Mouse (Mus musculus): Measurements from ENCODE around the gene Sdc3. TPM values are rescaled to one million over a fixed set of nuclear protein-coding genes. Genes with fewer than 3 reads are reported as not detected.

Sdc3 gene
- total and polyA plus RNA-seq, 3 experiments = 0.14 to 0.30 TPM; not detected in 1

GRCm38 (mm10) chr4:130745561-130746306, 46.6 kb upstream of the Sdc3 start:
- Histone ChIP-seq H3K27me3 (replicated peaks) (no peaks in the 10 kb centered on the region), H3K4me3 (replicated peaks in 1 of 3; ENCODE audit: low read depth in 2 of 3, low read length in 2 of 3, poor library complexity in 1 of 3) (no peak overlapping the region), H3K27ac (ENCODE audit: insufficient read depth, low read depth) (no peak overlapping the region), H3K9me3 (replicated peaks; ENCODE audit: low read length) (no peaks in the 10 kb centered on the region), H3K36me3 (replicated peaks in 1 of 2; ENCODE audit: control insufficient read depth in 1 of 2, insufficient read depth in 1 of 2, low read length in 1 of 2) (peaks cover 86 to 97% of the 10 kb centered on the region in 2 experiments), H3K4me1 (ENCODE audit: control insufficient read depth in 1 of 2, insufficient read depth in 2 of 2) (peaks cover 16 to 44% of the 10 kb centered on the region in 2 experiments), H3K4me2 (ENCODE audit: insufficient read depth, low read depth, poor library complexity, severe bottlenecking) (no peak overlapping the region), H3K79me2 (replicated peaks; ENCODE audit: control insufficient read depth, extremely low read depth, insufficient read depth, poor library complexity, severe bottlenecking) (peaks cover 41% of the 10 kb centered on the region), H3K9ac (ENCODE audit: insufficient read depth, low read depth) (no peak overlapping the region)
- no peak for DNase-seq (ENCODE audit: extremely low read depth)
- TF ChIP-seq POLR2AphosphoS2 (IDR thresholded peaks at IDR 0.05; ENCODE audit: low read depth, low read length) = no peak
- no peak for TF ChIP-seq BHLHE40 (IDR thresholded peaks at IDR 0.05; ENCODE audit: low read depth, low read length)
- no peak for TF ChIP-seq NELFE (IDR thresholded peaks at IDR 0.05; ENCODE audit: low read depth, low read length)
- no peak for TF ChIP-seq MAFK (IDR thresholded peaks at IDR 0.05; ENCODE audit: insufficient replicate concordance, low read length)
- TF ChIP-seq EP300 (IDR thresholded peaks at IDR 0.05; ENCODE audit: low read length) = no peak
- TF ChIP-seq ZKSCAN1 (IDR thresholded peaks at IDR 0.05; ENCODE audit: borderline replicate concordance, low read depth, low read length) = no peak
- dilution Hi-C loops (cut with MboI; ENCODE audit: extremely low pct_ligation_motif_present, extremely low pct_unique_long_range_greater_than_20kb, low sequenced_read_pairs) (no loop called here), in situ Hi-C loops (cut with MboI; ENCODE audit: low pct_ligation_motif_present, low pct_unique_long_range_greater_than_20kb, low sequenced_read_pairs) (no loop called here)

DNA sequence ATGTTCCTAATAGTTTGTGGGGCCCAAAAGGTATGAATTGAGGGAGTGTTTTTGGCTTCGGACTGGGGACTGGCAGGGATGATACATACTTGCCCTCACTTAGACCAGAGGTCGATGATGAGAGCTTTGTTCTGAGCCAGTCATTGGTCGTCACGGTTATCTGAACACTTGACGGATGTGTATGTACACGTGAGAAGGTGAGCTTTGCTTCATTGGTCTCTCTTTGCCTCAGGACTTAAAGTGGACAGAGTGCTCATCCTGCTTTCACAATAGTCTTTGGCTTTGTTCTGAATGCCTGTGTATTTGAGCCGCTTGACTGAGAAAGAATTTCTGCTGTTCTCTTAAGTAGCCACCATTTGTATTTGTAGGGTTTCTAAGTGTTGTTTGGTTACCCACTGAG, 42.8 kb upstream of the Sdc3 start:
- no peaks in the 10 kb centered on the region for H3K27me3 ChIP-seq (replicated peaks)
- H3K4me1 ChIP-seq (ENCODE audit: control insufficient read depth in 1 of 2, insufficient read depth in 2 of 2) = peaks cover 16 to 43% of the 10 kb centered on the region in 2 experiments
- DNase-seq (ENCODE audit: extremely low read depth) = no peak
- H3K79me2 ChIP-seq (replicated peaks; ENCODE audit: control insufficient read depth, extremely low read depth, insufficient read depth, poor library complexity, severe bottlenecking) = peaks cover 28% of the 10 kb centered on the region
- TF ChIP-seq ZMIZ1 (IDR thresholded peaks at IDR 0.05; ENCODE audit: low read depth, low read length) (no peak), IRF4 (IDR thresholded peaks at IDR 0.05; ENCODE audit: low read depth, low read length) (no peak), CHD2 (IDR thresholded peaks at IDR 0.05; ENCODE audit: low read length) (no peak), PAX5 (IDR thresholded peaks at IDR 0.05; ENCODE audit: low read length) (no peak), RCOR1 (conservative IDR thresholded peaks at IDR 0.05; ENCODE audit: low read depth, low read length) (no peak), SMC3 (IDR thresholded peaks at IDR 0.05; ENCODE audit: low read depth, low read length) (no peak), TCF12 (IDR thresholded peaks at IDR 0.05; ENCODE audit: low read depth, low read length) (no peak), CHD1 (IDR thresholded peaks at IDR 0.05; ENCODE audit: low read depth, low read length) (no peak), E2F4 (IDR thresholded peaks at IDR 0.05; ENCODE audit: insufficient replicate concordance, low read depth, low read length) (no peak), ZKSCAN1 (IDR thresholded peaks at IDR 0.05; ENCODE audit: borderline replicate concordance, low read depth, low read length) (no peak), ETS1 (conservative IDR thresholded peaks at IDR 0.05; ENCODE audit: low read depth, low read length) (no peak), KAT2A (IDR thresholded peaks at IDR 0.05; ENCODE audit: insufficient replicate concordance, low read length) (no peak), NELFE (IDR thresholded peaks at IDR 0.05; ENCODE audit: low read depth, low read length) (no peak)
- H3K9me3 ChIP-seq (replicated peaks; ENCODE audit: low read length) = no peaks in the 10 kb centered on the region
- dilution Hi-C loops (cut with MboI; ENCODE audit: extremely low pct_ligation_motif_present, extremely low pct_unique_long_range_greater_than_20kb, low sequenced_read_pairs) (no loop called here), in situ Hi-C loops (cut with MboI; ENCODE audit: low pct_ligation_motif_present, low pct_unique_long_range_greater_than_20kb, low sequenced_read_pairs) (no loop called here)
- H3K4me3 ChIP-seq (replicated peaks in 1 of 3; ENCODE audit: low read depth in 2 of 3, low read length in 2 of 3, poor library complexity in 1 of 3) = no peak overlapping the region
- no peak overlapping the region for H3K9ac ChIP-seq (ENCODE audit: insufficient read depth, low read depth)
- no peak overlapping the region for H3K4me2 ChIP-seq (ENCODE audit: insufficient read depth, low read depth, poor library complexity, severe bottlenecking)
- H3K36me3 ChIP-seq (replicated peaks in 1 of 2; ENCODE audit: control insufficient read depth in 1 of 2, insufficient read depth in 1 of 2, low read length in 1 of 2) = peaks cover 84 to 96% of the 10 kb centered on the region in 2 experiments
- no peak overlapping the region for H3K27ac ChIP-seq (ENCODE audit: insufficient read depth, low read depth)
